Mouse (Mus musculus) ES-Bruce4 (cell line): ENCODE results near the gene Slc37a4.
A peak's percentile ranks its signal among the peaks of the same experiment; 100 is the strongest.

Experiments used
- CTCF ChIP-seq: IDR thresholded peaks from one replicate; pipeline ENCODE4 v1.8.1; 2011; ENCODE audit warnings: low read depth, low read length
- EP300 ChIP-seq: IDR thresholded peaks from 2 replicates; pipeline ENCODE4 v1.6.1; 2011; ENCODE audit warnings: low read depth, low read length; ENCODE audit not compliant: insufficient read depth
- POLR2A ChIP-seq: IDR thresholded peaks from one replicate; pipeline ENCODE4 v1.8.1; 2011; ENCODE audit warnings: low read length; ENCODE audit not compliant: insufficient read depth

DNA sequence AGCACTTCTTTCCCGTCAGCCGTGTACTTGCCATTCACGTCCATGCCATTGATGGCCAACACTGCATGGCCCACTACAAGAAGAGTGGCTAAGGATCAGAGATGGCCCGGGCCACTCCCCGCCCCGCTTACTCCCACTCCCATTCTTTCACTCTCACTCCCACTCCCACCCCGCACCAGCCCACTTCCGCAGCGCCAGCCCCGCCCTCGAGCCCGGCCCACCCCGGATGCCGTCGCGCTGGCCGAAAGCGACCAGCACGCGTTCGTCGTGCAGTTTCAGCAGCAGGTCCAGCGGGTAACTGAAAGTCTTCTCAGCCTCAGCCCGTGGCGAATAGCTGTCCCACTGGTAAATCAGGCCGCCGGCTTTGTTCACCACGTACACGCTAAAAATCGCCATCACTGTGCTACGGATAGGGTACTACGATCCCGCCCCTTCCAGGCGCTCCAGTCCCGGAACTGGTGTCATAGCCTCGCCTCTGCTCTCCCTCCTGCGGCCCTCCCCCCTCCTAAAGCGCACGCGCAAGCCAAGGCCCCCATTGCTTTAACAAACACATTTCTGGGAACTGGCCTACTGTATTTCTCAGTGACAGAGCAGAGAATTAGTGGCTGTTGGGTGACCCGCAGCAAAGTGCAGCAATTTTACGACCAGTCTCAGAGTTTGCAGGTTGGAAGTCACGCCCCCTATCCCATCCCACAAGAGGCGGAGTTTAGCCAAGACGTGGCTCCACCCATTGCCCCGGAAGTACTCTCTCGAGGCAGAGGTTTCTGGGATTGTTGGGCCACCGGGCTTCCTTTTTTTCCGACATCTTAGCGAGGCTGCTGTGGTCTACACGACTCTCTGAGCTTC lies 10.5 kb downstream of the Slc37a4 start, which contains the start of the genes Rps25 and Trappc4:
- TF ChIP-seq CTCF (no peak), POLR2A (peak; percentile 13), EP300 (no peak)
